Mouse (Mus musculus): ENCODE measurements around the gene Rhof. TPM values are rescaled to one million over a fixed set of nuclear protein-coding genes. Genes with fewer than 3 reads are reported as not detected.

Rhof gene
- total and polyA plus RNA-seq, 2 experiments from 2014 or later: 0.71 to 2.1 TPM

DNA sequence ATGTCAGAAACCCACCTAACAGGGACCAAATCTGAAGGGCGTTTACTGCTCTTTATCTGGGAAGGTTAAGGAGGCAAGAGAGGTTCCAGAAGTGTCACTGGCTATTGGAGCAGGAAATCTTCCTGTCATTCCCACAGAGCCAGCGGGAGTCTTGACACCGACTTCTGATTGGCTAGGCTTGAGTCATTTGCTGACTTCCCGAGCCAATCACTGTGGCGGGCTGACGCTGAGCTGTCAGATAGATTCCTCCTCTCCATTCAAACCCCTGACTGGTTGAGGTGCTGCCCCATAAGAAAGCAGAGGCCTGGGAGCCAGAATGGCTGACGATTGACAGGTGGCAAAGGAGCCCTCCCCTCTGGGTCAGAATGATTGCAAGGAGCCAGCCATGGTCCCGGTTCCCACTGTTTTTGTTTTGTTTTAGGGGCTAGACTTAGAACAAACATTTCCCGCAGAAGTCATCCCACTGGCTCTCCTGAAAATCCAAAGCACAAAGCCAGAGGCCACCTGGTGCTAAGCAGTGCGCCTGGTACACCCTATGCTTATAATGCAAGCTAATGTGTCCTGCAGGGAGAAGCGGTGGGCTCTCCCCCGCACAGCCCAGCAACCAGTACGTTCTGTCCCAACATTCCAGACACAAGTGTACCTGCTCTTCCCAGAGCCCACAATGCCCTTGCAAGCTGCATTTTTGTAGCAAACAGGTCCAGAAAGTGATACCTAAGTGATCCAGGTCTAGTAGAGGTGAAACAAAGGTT lies 22.9 kb downstream of the Rhof start:
- no peaks in the 10 kb centered on the region for H3K27me3 ChIP-seq (ENCODE audit: control insufficient read depth, insufficient read depth, low read length)
- H3K27ac ChIP-seq (ENCODE audit: low read depth): no peak overlapping the region
- peak; percentile 60 for ATAC-seq (ENCODE audit: insufficient read depth, low read depth)
- H3K4me1 ChIP-seq (ENCODE audit: control insufficient read depth, insufficient read depth): peaks cover 9% of the 10 kb centered on the region; the same call in 1 of the 2 replicates
- no peaks in the 10 kb centered on the region for H3K36me3 ChIP-seq (replicated peaks; ENCODE audit: control insufficient read depth, insufficient read depth, low read length)
- H3K4me3 ChIP-seq (ENCODE audit: low read depth, low read length): no peak overlapping the region
- no peak for TF ChIP-seq CTCF (IDR thresholded peaks at IDR 0.05; ENCODE audit: low read depth)
- TF ChIP-seq EP300 (IDR thresholded peaks at IDR 0.05; ENCODE audit: low read depth): no peak
- no peaks in the 10 kb centered on the region for H3K9me3 ChIP-seq (replicated peaks; ENCODE audit: control insufficient read depth, low read length)
- no peak overlapping the region; the same call in 1 of the 2 replicates for H3K9ac ChIP-seq (replicated peaks; ENCODE audit: low read depth, low read length)
- WGBS: 34% methylated on average over 13 of the region's 13 CpGs
- peak overlapping the region; percentile 42 for H3K4me2 ChIP-seq (ENCODE audit: low read depth, low read length)
- peak; percentile 36 for DNase-seq (ENCODE audit: low spot score)

DNA sequence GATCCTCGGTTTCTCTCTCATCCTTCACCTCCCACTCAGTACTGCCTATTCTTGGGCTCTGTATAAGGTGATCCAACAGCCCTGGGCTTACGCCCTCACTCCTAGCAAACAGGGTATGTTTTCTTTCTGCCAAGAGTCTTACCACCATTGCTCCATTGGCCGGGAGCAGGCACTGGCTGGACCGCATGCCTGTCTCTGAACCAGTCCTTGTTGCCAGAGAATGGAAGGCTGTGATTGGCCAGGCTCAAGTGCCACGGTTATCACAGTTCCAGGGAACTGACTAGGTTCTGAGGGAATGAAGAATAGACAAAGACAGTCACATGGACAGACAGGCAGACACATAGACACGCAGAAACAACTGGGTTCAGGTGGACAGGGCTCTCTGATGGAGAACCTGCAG lies 27.7 kb downstream of the Rhof start:
- TF ChIP-seq EP300 (IDR thresholded peaks at IDR 0.05; ENCODE audit: low read depth) (no peak), CTCF (IDR thresholded peaks at IDR 0.05; ENCODE audit: low read depth) (no peak)
- Histone ChIP-seq H3K4me3 (ENCODE audit: low read depth, low read length) (no peak overlapping the region), H3K9me3 (replicated peaks; ENCODE audit: control insufficient read depth, low read length) (no peaks in the 10 kb centered on the region), H3K36me3 (replicated peaks; ENCODE audit: control insufficient read depth, insufficient read depth, low read length) (peaks cover 12% of the 10 kb centered on the region), H3K27ac (ENCODE audit: low read depth) (no peak overlapping the region), H3K4me2 (ENCODE audit: low read depth, low read length) (no peak overlapping the region), H3K4me1 (ENCODE audit: control insufficient read depth, insufficient read depth) (peaks cover 16% of the 10 kb centered on the region), H3K27me3 (ENCODE audit: control insufficient read depth, insufficient read depth, low read length) (no peaks in the 10 kb centered on the region), H3K9ac (replicated peaks; ENCODE audit: low read depth, low read length) (no peak overlapping the region)
- WGBS: 45% methylated on average over 6 of the region's 6 CpGs
- ATAC-seq (ENCODE audit: insufficient read depth, low read depth): peak; percentile 77
- peak; percentile 54 for DNase-seq (ENCODE audit: low spot score)

DNA sequence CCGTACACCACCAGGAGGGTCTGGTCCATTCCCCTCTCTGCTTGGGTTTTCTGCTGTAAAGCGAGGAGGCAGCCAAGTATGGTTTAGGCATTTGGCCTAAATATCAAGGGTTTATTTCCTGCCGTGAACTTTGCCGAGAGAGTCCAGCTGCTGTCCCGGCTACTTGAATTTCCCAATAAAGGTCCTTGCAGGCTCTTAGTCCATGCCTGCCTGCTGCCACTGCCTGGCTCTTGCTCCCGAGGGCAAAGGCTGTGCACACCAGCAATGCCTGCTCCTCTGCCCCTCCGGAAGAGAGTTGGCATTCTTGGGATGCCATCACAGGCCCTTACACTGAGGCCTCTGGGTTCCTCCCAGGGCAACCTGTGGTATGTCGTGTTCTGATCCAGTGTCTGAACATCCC lies 28.9 kb downstream of the Rhof start:
- no peak overlapping the region for H3K9ac ChIP-seq (replicated peaks; ENCODE audit: low read depth, low read length)
- TF ChIP-seq EP300 (IDR thresholded peaks at IDR 0.05; ENCODE audit: low read depth) (no peak), CTCF (IDR thresholded peaks at IDR 0.05; ENCODE audit: low read depth) (no peak)
- no peak overlapping the region for H3K4me2 ChIP-seq (ENCODE audit: low read depth, low read length)
- ATAC-seq (ENCODE audit: insufficient read depth, low read depth) (0 out of 2 replicates have a peak, but pooled peaks have one; percentile 37), DNase-seq (ENCODE audit: low spot score) (no peak)
- H3K27ac ChIP-seq (ENCODE audit: low read depth): 0 out of 2 replicates have a peak overlapping the region, but pooled peaks have one; percentile 27
- peaks cover 19% of the 10 kb centered on the region for H3K36me3 ChIP-seq (replicated peaks; ENCODE audit: control insufficient read depth, insufficient read depth, low read length)
- no peaks in the 10 kb centered on the region for H3K27me3 ChIP-seq (ENCODE audit: control insufficient read depth, insufficient read depth, low read length)
- no peak overlapping the region for H3K4me3 ChIP-seq (ENCODE audit: low read depth, low read length)
- peaks cover 15% of the 10 kb centered on the region for H3K4me1 ChIP-seq (ENCODE audit: control insufficient read depth, insufficient read depth)
- H3K9me3 ChIP-seq (replicated peaks; ENCODE audit: control insufficient read depth, low read length): no peaks in the 10 kb centered on the region
- 31% methylated on average over 8 of the region's 8 CpGs for WGBS

DNA sequence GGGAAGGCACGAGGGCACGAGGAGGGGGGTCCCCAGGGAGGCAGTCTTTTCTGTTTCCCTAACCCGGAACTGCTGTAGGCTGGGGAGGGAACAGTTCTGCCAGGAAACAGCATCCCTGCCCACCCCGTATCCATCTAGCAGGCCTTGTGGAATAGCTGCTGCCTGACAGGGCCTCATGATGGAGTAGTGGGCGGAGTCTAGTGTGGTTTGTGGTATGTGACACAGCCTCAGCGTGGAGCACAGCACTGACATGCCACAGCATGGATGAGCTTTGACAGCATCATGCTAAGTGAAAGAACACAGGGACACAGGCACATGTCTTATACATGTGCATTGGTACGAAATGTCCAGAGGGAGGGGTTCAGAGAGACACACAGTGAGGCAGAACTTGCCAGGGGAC lies 30.1 kb downstream of the Rhof start:
- TF ChIP-seq EP300 (IDR thresholded peaks at IDR 0.05; ENCODE audit: low read depth): no peak
- no peak for TF ChIP-seq CTCF (IDR thresholded peaks at IDR 0.05; ENCODE audit: low read depth)
- Histone ChIP-seq H3K27ac (ENCODE audit: low read depth) (no peak overlapping the region), H3K4me2 (ENCODE audit: low read depth, low read length) (no peak overlapping the region), H3K9ac (replicated peaks; ENCODE audit: low read depth, low read length) (no peak overlapping the region), H3K4me3 (ENCODE audit: low read depth, low read length) (no peak overlapping the region), H3K27me3 (ENCODE audit: control insufficient read depth, insufficient read depth, low read length) (no peaks in the 10 kb centered on the region), H3K9me3 (replicated peaks; ENCODE audit: control insufficient read depth, low read length) (no peaks in the 10 kb centered on the region), H3K36me3 (replicated peaks; ENCODE audit: control insufficient read depth, insufficient read depth, low read length) (peaks cover 22% of the 10 kb centered on the region), H3K4me1 (ENCODE audit: control insufficient read depth, insufficient read depth) (peaks cover 15% of the 10 kb centered on the region)
- DNase-seq (ENCODE audit: low spot score) (no peak), ATAC-seq (ENCODE audit: insufficient read depth, low read depth) (no peak)
- 69% methylated on average over 7 of the region's 7 CpGs for WGBS

DNA sequence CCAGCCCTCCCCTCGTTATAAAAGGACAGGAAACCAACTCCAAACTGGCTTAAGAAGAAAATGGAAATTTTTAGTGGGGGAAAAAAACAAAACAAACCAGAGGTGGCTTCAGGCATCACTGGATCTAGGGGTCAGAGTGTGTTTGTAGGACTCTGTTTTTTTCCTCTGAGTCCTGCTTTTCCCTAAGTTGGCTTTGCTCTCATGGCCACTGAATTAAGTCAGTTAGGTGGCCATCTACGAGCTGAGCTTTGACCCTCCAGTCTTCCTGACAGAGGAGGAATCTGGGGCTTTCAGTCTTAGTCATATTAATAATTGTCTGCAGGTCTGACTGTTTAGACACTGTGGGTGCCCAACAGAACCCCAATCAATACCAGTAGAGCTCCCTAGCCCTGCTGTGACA lies 34.0 kb downstream of the Rhof start:
- 80% methylated on average over 2 of the region's 2 CpGs for WGBS
- Histone ChIP-seq H3K9me3 (replicated peaks; ENCODE audit: control insufficient read depth, low read length) (no peaks in the 10 kb centered on the region), H3K4me2 (ENCODE audit: low read depth, low read length) (no peak overlapping the region), H3K4me1 (ENCODE audit: control insufficient read depth, insufficient read depth) (peaks cover 4% of the 10 kb centered on the region; the same call in 1 of the 2 replicates), H3K36me3 (replicated peaks; ENCODE audit: control insufficient read depth, insufficient read depth, low read length) (peaks cover 22% of the 10 kb centered on the region), H3K27me3 (ENCODE audit: control insufficient read depth, insufficient read depth, low read length) (no peaks in the 10 kb centered on the region), H3K9ac (replicated peaks; ENCODE audit: low read depth, low read length) (no peak overlapping the region), H3K27ac (ENCODE audit: low read depth) (no peak overlapping the region), H3K4me3 (ENCODE audit: low read depth, low read length) (no peak overlapping the region)
- ATAC-seq (ENCODE audit: insufficient read depth, low read depth) (no peak), DNase-seq (ENCODE audit: low spot score) (no peak)
- no peak for TF ChIP-seq EP300 (IDR thresholded peaks at IDR 0.05; ENCODE audit: low read depth)
- TF ChIP-seq CTCF (IDR thresholded peaks at IDR 0.05; ENCODE audit: low read depth): no peak
